Mouse (Mus musculus): ENCODE results near the gene Trpm8. TPM values are rescaled to one million over a fixed set of nuclear protein-coding genes. Genes with fewer than 3 reads are reported as not detected.

The Trpm8 gene
- polyA plus RNA-seq, 1 experiment from 2014 or later = 0.11 TPM

DNA sequence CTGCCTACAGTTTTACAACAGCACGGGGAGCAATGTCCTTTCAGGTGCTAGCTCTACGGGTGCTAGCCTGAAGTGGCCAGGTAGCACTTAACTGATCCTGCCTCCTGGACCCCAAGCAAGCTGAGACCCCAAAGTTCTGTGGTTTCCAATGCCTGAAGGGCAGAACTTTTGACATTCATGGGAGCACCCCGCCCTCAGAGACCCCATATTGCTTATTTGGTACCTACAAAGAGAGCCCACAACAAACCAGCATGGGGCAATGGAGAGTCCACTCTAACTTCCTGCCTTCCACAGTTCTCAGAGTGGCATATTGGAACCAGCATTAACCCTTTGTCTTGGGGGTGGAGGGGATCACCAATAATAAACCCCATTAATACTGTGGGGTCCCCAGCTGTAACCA lies 4.1 kb upstream of the Trpm8 start:
- no peak for ATAC-seq (replicated peaks)
- no peak overlapping the region for H3K4me3 ChIP-seq
- WGBS = 97% methylated on average over 3 of the region's 3 CpGs
- no peaks in the 10 kb centered on the region for H3K9me3 ChIP-seq
- no peaks in the 10 kb centered on the region for H3K27me3 ChIP-seq
- H3K36me3 ChIP-seq = peaks cover 45% of the 10 kb centered on the region
- H3K4me2 ChIP-seq (replicated peaks) = no peak overlapping the region
- no peak overlapping the region for H3K9ac ChIP-seq (replicated peaks)
- H3K27ac ChIP-seq (replicated peaks) = no peak overlapping the region
- H3K4me1 ChIP-seq = peaks cover 24% of the 10 kb centered on the region

DNA sequence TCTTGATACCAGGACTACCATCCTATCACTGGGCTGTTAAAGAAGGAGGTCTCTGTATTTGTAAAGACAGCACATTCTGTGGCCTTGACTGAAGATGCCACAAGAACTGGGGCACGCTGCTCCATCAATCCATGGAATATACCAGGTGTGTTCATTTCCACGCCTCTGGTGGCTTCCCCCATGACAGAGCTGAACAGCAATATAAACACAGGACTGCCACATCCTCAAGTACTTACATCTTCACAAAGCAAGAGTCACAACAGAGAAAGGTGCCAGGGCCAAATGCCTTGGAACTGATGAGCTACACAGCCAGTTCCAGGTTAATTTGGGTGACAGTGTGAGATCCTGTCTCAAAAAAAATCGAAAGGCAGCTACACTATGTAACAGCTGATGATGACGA lies 3.6 kb upstream of the Trpm8 start:
- Histone ChIP-seq H3K27me3 (no peaks in the 10 kb centered on the region), H3K4me1 (peaks cover 24% of the 10 kb centered on the region), H3K36me3 (peaks cover 40% of the 10 kb centered on the region), H3K9me3 (no peaks in the 10 kb centered on the region), H3K27ac (replicated peaks) (no peak overlapping the region), H3K4me3 (no peak overlapping the region), H3K9ac (replicated peaks) (no peak overlapping the region), H3K4me2 (replicated peaks) (no peak overlapping the region)
- 81% methylated on average over 4 of the region's 4 CpGs for whole genome bisulfite sequencing
- no peak for ATAC-seq (replicated peaks)

DNA sequence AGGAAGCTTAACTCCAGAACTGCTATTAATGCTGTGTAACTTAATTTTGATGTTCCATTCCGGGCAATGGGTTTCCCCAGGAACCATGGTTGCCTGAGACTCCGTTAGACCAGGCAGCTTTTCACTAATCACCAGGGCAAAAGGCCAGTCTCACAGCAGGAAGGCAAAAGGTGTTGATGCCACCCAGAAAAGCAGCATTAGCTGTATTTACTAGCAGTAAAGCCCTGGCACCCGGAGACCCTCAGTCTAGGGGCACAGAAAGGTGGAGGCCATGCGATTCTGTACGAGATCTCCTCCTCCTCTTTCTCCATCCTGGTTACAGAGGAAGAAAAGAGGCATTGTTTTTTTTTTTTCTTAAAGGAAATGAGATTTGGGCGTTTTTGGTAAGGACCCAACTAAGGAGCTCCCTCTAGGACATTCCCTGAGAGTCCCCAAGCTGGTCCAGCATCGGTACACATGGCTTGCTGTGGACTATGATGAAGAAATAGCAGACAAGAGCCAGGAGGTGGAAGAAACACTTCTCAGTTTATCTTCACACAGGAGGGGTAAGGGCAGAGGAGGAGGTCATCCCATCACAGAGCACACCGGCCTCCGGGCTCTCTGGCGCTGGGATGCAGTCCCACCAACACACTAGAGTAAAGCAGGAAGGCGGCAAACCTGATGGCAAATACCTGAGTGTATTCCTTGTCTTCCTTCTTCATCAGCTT lies 2.9 kb upstream of the Trpm8 start:
- Histone ChIP-seq H3K4me1 (peaks cover 24% of the 10 kb centered on the region), H3K9me3 (no peaks in the 10 kb centered on the region), H3K9ac (replicated peaks) (no peak overlapping the region), H3K4me3 (no peak overlapping the region), H3K27ac (replicated peaks) (no peak overlapping the region), H3K4me2 (replicated peaks) (no peak overlapping the region), H3K36me3 (peaks cover 33% of the 10 kb centered on the region), H3K27me3 (no peaks in the 10 kb centered on the region)
- ATAC-seq (replicated peaks) = no peak
- WGBS = 72% methylated on average over 11 of the region's 11 CpGs

DNA sequence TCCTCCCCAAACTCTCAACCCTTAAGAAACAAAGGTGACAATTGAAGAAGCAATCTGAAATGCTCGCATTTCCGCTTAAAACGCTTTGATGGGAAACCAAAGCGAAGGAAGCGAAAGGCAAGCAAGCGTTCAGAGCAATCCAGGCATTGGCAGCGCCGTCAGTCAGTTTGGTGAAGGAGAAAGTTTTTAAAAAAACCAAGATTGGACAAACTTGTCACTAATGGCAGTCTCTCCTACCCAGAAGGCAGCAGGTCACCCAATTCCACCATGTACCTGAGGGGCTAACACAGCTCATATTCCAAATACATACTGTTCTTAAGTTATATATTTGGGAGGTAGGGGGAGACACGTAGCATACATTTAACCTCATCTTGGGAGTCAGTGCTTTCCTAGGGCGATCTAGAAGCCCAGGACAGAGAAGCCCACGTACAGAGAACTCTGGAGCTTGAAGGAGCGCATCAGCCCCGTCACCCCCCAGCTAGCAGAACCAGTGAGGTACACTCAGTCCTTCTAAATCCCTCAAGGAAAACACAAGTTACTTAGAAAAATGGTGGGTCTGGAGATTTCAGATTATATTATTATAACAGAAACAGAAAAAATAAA lies 2.3 kb upstream of the Trpm8 start:
- no peaks in the 10 kb centered on the region for H3K9me3 ChIP-seq
- no peak overlapping the region for H3K4me2 ChIP-seq (replicated peaks)
- WGBS = 71% methylated on average over 13 of the region's 13 CpGs
- H3K4me1 ChIP-seq = peaks cover 24% of the 10 kb centered on the region
- no peak overlapping the region for H3K9ac ChIP-seq (replicated peaks)
- no peak overlapping the region for H3K4me3 ChIP-seq
- H3K36me3 ChIP-seq = peaks cover 28% of the 10 kb centered on the region
- no peak for ATAC-seq (replicated peaks)
- H3K27ac ChIP-seq (replicated peaks) = no peak overlapping the region
- H3K27me3 ChIP-seq = no peaks in the 10 kb centered on the region

GRCm38 (mm10) chr1:88275698-88276523 lies 1.6 kb upstream of the Trpm8 start:
- peaks cover 28% of the 10 kb centered on the region for H3K36me3 ChIP-seq

GRCm38 (mm10) chr1:88276524-88277097 lies 850 bp upstream of the Trpm8 start:
- peak overlapping the region; percentile 46 for H3K9ac ChIP-seq (replicated peaks)
- peak overlapping the region; percentile 41 for H3K4me3 ChIP-seq
- peaks cover 24% of the 10 kb centered on the region for H3K36me3 ChIP-seq
- peaks cover 24% of the 10 kb centered on the region for H3K4me1 ChIP-seq
- WGBS = 20% methylated on average over 10 of the region's 10 CpGs
- peak overlapping the region; percentile 47 for H3K4me2 ChIP-seq (replicated peaks)
- ATAC-seq (replicated peaks) = peak; percentile 46
- no peaks in the 10 kb centered on the region for H3K27me3 ChIP-seq
- peak overlapping the region; percentile 55 for H3K27ac ChIP-seq (replicated peaks)
- no peaks in the 10 kb centered on the region for H3K9me3 ChIP-seq

More at GRCm38 (mm10) chr1:88275698-88276523, 1.6 kb upstream of the Trpm8 start:
- WGBS = 68% methylated on average over 13 of the region's 13 CpGs
- Histone ChIP-seq H3K27me3 (no peaks in the 10 kb centered on the region), H3K9me3 (no peaks in the 10 kb centered on the region), H3K4me2 (replicated peaks) (peak overlapping the region; percentile 47), H3K9ac (replicated peaks) (peak overlapping the region; percentile 46), H3K4me1 (peaks cover 24% of the 10 kb centered on the region), H3K27ac (replicated peaks) (no peak overlapping the region), H3K4me3 (peak overlapping the region; percentile 41)
- ATAC-seq (replicated peaks) = no peak

GRCm38 (mm10) chr1:88277818-88278511 lies 504 bp downstream of the Trpm8 start:
- ATAC-seq (replicated peaks) = peak; percentile 5
- peaks cover 24% of the 10 kb centered on the region for H3K4me1 ChIP-seq
- peak overlapping the region; percentile 47 for H3K4me2 ChIP-seq (replicated peaks)
- peaks cover 5% of the 10 kb centered on the region; the same call in 1 of the 2 replicates for H3K9me3 ChIP-seq
- H3K27ac ChIP-seq (replicated peaks) = peak overlapping the region; percentile 55
- WGBS = 68% methylated on average over 18 of the region's 18 CpGs
- peak overlapping the region; percentile 41 for H3K4me3 ChIP-seq
- H3K27me3 ChIP-seq = no peaks in the 10 kb centered on the region
- peak overlapping the region; percentile 46 for H3K9ac ChIP-seq (replicated peaks)
- H3K36me3 ChIP-seq = peaks cover 18% of the 10 kb centered on the region

DNA sequence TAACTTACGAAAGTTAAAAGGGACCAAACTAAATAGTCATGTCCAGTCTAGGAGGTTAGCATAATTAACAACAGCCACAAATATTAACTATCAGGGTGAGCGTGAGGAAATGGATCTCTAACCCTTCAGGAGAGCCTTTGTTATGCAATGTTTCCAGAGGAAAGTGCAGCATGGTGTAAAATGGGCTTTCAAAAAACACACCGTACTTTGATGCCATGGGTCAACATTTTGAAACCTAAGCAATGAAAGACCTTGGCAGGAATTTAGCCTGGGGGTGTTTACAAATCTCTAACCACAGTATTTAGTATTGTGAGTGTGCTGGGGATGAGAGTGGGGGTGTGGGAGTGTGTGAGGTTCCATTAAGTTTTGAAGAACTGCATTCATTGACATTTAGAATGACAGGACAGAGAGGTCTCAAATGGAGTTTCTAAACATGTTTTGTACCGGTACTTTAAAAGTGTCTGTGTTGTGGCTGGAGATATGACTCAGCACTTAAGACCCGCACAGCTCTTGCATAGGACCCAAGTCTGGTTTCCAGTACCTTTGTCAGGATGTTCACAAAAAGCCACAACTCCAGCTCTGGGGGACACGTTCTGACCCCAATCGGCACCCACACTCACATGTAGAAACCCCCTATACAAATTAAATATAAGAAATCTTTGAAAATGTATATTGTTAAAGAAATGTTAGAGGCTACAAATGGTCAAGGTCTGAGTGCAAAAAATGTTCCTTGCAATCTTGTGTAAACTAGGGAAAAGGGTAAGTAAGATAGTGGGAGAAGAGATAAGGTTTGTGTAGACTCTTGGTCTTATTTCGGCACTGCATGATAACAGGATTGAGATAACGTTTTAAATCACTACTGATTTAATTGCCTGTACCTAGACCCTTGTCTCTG lies 1.9 kb downstream of the Trpm8 start:
- Histone ChIP-seq H3K4me2 (replicated peaks) (no peak overlapping the region), H3K27me3 (no peaks in the 10 kb centered on the region), H3K9ac (replicated peaks) (no peak overlapping the region), H3K36me3 (peaks cover 6% of the 10 kb centered on the region), H3K4me1 (peaks cover 24% of the 10 kb centered on the region), H3K27ac (replicated peaks) (no peak overlapping the region), H3K4me3 (no peak overlapping the region), H3K9me3 (peaks cover 10% of the 10 kb centered on the region; the same call in 1 of the 2 replicates)
- WGBS = 71% methylated on average over 9 of the region's 9 CpGs
- no peak for ATAC-seq (replicated peaks)

GRCm38 (mm10) chr1:88280006-88280690 lies 2.7 kb downstream of the Trpm8 start:
- H3K4me3 ChIP-seq = no peak overlapping the region
- no peaks in the 10 kb centered on the region for H3K36me3 ChIP-seq
- H3K4me2 ChIP-seq (replicated peaks) = no peak overlapping the region
- H3K9me3 ChIP-seq = peaks cover 18% of the 10 kb centered on the region; the same call in 1 of the 2 replicates
- WGBS = 77% methylated on average over 15 of the region's 15 CpGs
- peaks cover 24% of the 10 kb centered on the region for H3K4me1 ChIP-seq
- no peak overlapping the region for H3K27ac ChIP-seq (replicated peaks)
- H3K9ac ChIP-seq (replicated peaks) = no peak overlapping the region
- H3K27me3 ChIP-seq = no peaks in the 10 kb centered on the region
- no peak for ATAC-seq (replicated peaks)

- Histone ChIP-seq H3K9ac (replicated peaks) (no peak overlapping the region), H3K27ac (replicated peaks) (no peak overlapping the region), H3K36me3 (no peaks in the 10 kb centered on the region), H3K9me3 (peaks cover 23% of the 10 kb centered on the region; the same call in 1 of the 2 replicates), H3K4me1 (peaks cover 6% of the 10 kb centered on the region; the same call in 1 of the 2 replicates), H3K4me3 (no peak overlapping the region), H3K27me3 (no peaks in the 10 kb centered on the region), H3K4me2 (replicated peaks) (no peak overlapping the region)
- 64% methylated on average over 3 of the region's 3 CpGs for WGBS
- no peak for ATAC-seq (replicated peaks)
These were observed 4.8 kb downstream of the Trpm8 start for GRCm38 (mm10) chr1:88282301-88282700.

Data from forebrain, embryonic 15.5 days (tissue).